Mouse (Mus musculus): ENCODE measurements around the gene Eif2b2. TPM values are rescaled to one million over a fixed set of nuclear protein-coding genes. Genes with fewer than 3 reads are reported as not detected.

Eif2b2 gene
- polyA plus RNA-seq, 1 experiment from 2014 or later, result 77.6 TPM

DNA sequence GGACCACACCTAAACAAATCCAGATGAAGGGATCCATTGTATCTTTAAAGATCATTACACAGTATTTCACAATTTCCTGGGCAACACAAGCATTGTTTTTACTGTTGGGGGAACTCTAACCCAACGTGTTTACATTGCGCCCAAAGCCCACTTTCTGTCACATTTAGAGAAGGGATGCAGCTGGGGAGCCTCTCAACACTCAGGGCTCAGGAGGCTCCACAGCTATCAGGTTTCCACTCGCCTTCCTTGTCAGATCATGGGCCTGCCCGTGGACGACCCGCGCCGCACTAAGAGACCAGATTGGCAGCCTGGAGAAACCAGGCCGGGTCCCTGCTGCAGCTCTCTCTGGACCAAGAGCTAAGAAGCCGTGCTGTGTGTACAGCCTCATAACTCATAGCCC, 54.2 kb downstream of the Eif2b2 start:
- WGBS, result 92% methylated on average over 10 of the region's 10 CpGs

More for the DNA sequence above, 54.2 kb downstream of the Eif2b2 start:
- Histone ChIP-seq H3K27ac (no peak overlapping the region), H3K36me3 (replicated peaks; ENCODE audit: control insufficient read depth, insufficient read depth) (no peaks in the 10 kb centered on the region), H3K9ac (no peak overlapping the region), H3K4me2 (replicated peaks) (no peak overlapping the region), H3K4me1 (replicated peaks; ENCODE audit: control insufficient read depth, insufficient read depth, low read length) (0 out of 2 replicates have a peak, but pooled peaks cover 4% of the 10 kb centered on the region), H3K4me3 (replicated peaks; ENCODE audit: low read length) (no peak overlapping the region), H3K27me3 (ENCODE audit: control insufficient read depth, insufficient read depth, low read length) (no peaks in the 10 kb centered on the region), H3K9me3 (ENCODE audit: control insufficient read depth, low read length) (no peaks in the 10 kb centered on the region)
- ATAC-seq (ENCODE audit: low FRiP score) (no peak), DNase-seq (ENCODE audit: low spot score) (no peak)

Small RNA genes lying within 50 kb of the gene (microRNA-seq; reads per million reads assigned to microRNA genes)
- not detected for gene Mir6938

Other genes with a start within 250 kb of the Eif2b2 start
- gene Fcf1, start 248.6 kb upstream of the Eif2b2 start, polyA plus RNA-seq (2014; fragmentation: Nextera tagmentation; extraction: Ambion mirVana), result 77.0 and 85.9 TPM in 2 replicates
- 41.0 and 45.0 TPM in 2 replicates for gene Arel1, start 248.6 kb upstream of the Eif2b2 start, polyA plus RNA-seq (2014; fragmentation: Nextera tagmentation; extraction: Ambion mirVana)
- gene Ylpm1, start 223.2 kb upstream of the Eif2b2 start, polyA plus RNA-seq (2014; fragmentation: Nextera tagmentation; extraction: Ambion mirVana), result 40.1 and 45.0 TPM in 2 replicates
- 1.9 TPM in 2 replicates for gene Prox2, start 108.7 kb upstream of the Eif2b2 start, polyA plus RNA-seq (2014; fragmentation: Nextera tagmentation; extraction: Ambion mirVana)
- 101 and 114 TPM in 2 replicates for gene Dlst, start 108.6 kb upstream of the Eif2b2 start, polyA plus RNA-seq (2014; fragmentation: Nextera tagmentation; extraction: Ambion mirVana)
- gene Rps6kl1, start 68.2 kb upstream of the Eif2b2 start, polyA plus RNA-seq (2014; fragmentation: Nextera tagmentation; extraction: Ambion mirVana), result 22.9 and 24.1 TPM in 2 replicates
- 7.9 and 8.3 TPM in 2 replicates for gene Pgf, start 41.7 kb upstream of the Eif2b2 start, polyA plus RNA-seq (2014; fragmentation: Nextera tagmentation; extraction: Ambion mirVana)
- gene Mlh3, start 51.1 kb downstream of the Eif2b2 start, polyA plus RNA-seq (2014; fragmentation: Nextera tagmentation; extraction: Ambion mirVana), result 9.4 and 9.5 TPM in 2 replicates
- gene Acyp1, start 69.0 kb downstream of the Eif2b2 start, polyA plus RNA-seq (2014; fragmentation: Nextera tagmentation; extraction: Ambion mirVana), result 46.8 and 59.1 TPM in 2 replicates
- 1.9 and 2.0 TPM in 2 replicates for gene Zc2hc1c, start 69.1 kb downstream of the Eif2b2 start, polyA plus RNA-seq (2014; fragmentation: Nextera tagmentation; extraction: Ambion mirVana)
- gene Nek9, start 119.9 kb downstream of the Eif2b2 start, polyA plus RNA-seq (2014; fragmentation: Nextera tagmentation; extraction: Ambion mirVana), result 9.5 and 10.0 TPM in 2 replicates
- 234 and 256 TPM in 2 replicates for gene Tmed10, start 155.4 kb downstream of the Eif2b2 start, polyA plus RNA-seq (2014; fragmentation: Nextera tagmentation; extraction: Ambion mirVana)

Measured in hindbrain, embryonic 14.5 days (tissue).